23 mouse cellular contexts compared by ENCODE assay signal in the genomic region with DNA sequence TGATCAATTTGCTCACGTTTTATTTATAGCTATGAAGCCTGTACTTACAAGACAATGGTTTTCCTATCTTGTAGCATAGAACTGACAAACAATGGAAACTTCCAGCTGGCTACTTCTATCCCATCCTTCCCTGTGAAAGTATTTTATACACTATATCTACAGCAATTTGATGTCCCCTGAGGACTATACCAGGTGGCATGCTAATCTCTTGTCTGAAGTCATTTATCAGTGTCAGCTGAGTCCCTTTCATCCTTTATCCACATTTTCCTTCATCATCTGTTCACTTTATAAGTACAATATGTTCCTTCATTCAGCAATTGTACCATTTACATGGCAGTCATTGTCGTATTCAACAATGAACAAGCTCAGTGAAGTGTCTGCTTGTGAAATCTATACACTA. TPM values are rescaled to one million over a fixed set of nuclear protein-coding genes. Genes with fewer than 3 reads are reported as not detected.
A peak's percentile ranks its signal among the peaks of the same experiment; 100 is the strongest.
DNase-seq lines count a peak whose midpoint lies in the region; ATAC-seq lines count a peak whose summit lies in the region.
"Had no signal": no experiment of that assay in that cellular context is flagged by ENCODE, and none has a peak within 500 bp of the region (broad histone marks: within the 10 kb centered on the region; RNA-seq: fewer than 3 reads in every experiment).

No protein-coding gene starts in this region.

- intact Hi-C loops in heart, postnatal 14 days (cut with DNase I): loop anchor here (5.0 kb wide), 1 partner anchor 135 kb away; no protein-coding TSS in a partner anchor

- no peak for ATAC-seq in heart, embryonic 16.5 days (replicated peaks; ENCODE audit: extremely low read depth, insufficient read depth, low FRiP score)
- ATAC-seq in midbrain, embryonic 14.5 days (ENCODE audit: low FRiP score, low TSS enrichment): no peak
- peak; percentile 84 for ATAC-seq in hindbrain, embryonic 13.5 days (ENCODE audit: low FRiP score)
- ATAC-seq: forebrain, postnatal 0 days; Patski had no signal

- 48% methylated on average over 2 of the region's 2 CpGs for WGBS in heart, embryonic 16.5 days
- WGBS in midbrain, embryonic 14.5 days: 44% methylated on average over 2 of the region's 2 CpGs
- 68% methylated on average over 2 of the region's 2 CpGs for WGBS in midbrain, embryonic 10.5 days
- 32% methylated on average over 2 of the region's 2 CpGs for WGBS in hindbrain, embryonic 13.5 days

- H3K9me3 ChIP-seq in heart, embryonic 16.5 days (replicated peaks; ENCODE audit: control insufficient read depth, low read length): no peaks in the 10 kb centered on the region
- no peaks in the 10 kb centered on the region for H3K9me3 ChIP-seq in midbrain, embryonic 14.5 days (ENCODE audit: control insufficient read depth, low read length)
- no peaks in the 10 kb centered on the region for H3K9me3 ChIP-seq in midbrain, embryonic 10.5 days (replicated peaks)
- H3K9me3 ChIP-seq in hindbrain, embryonic 13.5 days: no peaks in the 10 kb centered on the region
- H3K9me3 ChIP-seq: embryonic facial prominence, embryonic 12.5 days; G1E; megakaryocyte, embryonic 14.5 days had no signal

- no peaks in the 10 kb centered on the region for H3K36me3 ChIP-seq in heart, embryonic 16.5 days (ENCODE audit: control insufficient read depth, insufficient read depth)
- no peaks in the 10 kb centered on the region for H3K36me3 ChIP-seq in midbrain, embryonic 14.5 days (ENCODE audit: control insufficient read depth, insufficient read depth, low read length)
- H3K36me3 ChIP-seq in midbrain, embryonic 10.5 days: no peaks in the 10 kb centered on the region
- H3K36me3 ChIP-seq in hindbrain, embryonic 13.5 days: no peaks in the 10 kb centered on the region
- H3K36me3 ChIP-seq: embryonic facial prominence, embryonic 12.5 days had no signal

- no peak for DNase-seq in heart, postnatal 14 days
- DNase-seq in midbrain, embryonic 14.5 days: peak; percentile 5
- DNase-seq in midbrain, embryonic 10.5 days (ENCODE audit: low spot score): no peak
- peak; percentile 27 for DNase-seq in mesoderm, embryonic 11.5 days (ENCODE audit: low read depth, low spot score)
- no peak for DNase-seq in yolk sac, embryonic 10.5 days (ENCODE audit: low spot score)
- DNase-seq in right cerebral cortex, postnatal 25 days: no peak
- DNase-seq: B cell, adult 2 months; cerebellum, adult 2 months; forebrain, postnatal 0 days; gastrocnemius, postnatal 25 days; heart, adult 2 months; kidney, adult 8-10 months; kidney, postnatal 10 days; thymus, adult 18-20 months; thymus, postnatal 36 days had no signal

- no peak overlapping the region for H3K4me3 ChIP-seq in heart, embryonic 16.5 days (ENCODE audit: low read length)
- no peak overlapping the region for H3K4me3 ChIP-seq in midbrain, embryonic 14.5 days (replicated peaks; ENCODE audit: low read depth, low read length)
- no peak overlapping the region for H3K4me3 ChIP-seq in midbrain, embryonic 10.5 days
- no peak overlapping the region for H3K4me3 ChIP-seq in hindbrain, embryonic 13.5 days
- H3K4me3 ChIP-seq: embryonic facial prominence, embryonic 12.5 days; heart, adult 2 months; megakaryocyte, embryonic 14.5 days had no signal

- H3K4me2 ChIP-seq in heart, embryonic 16.5 days (ENCODE audit: low read depth, low read length): no peak overlapping the region
- no peak overlapping the region for H3K4me2 ChIP-seq in midbrain, embryonic 14.5 days (ENCODE audit: low read length)
- H3K4me2 ChIP-seq in hindbrain, embryonic 13.5 days: no peak overlapping the region
- H3K4me2 ChIP-seq: embryonic facial prominence, embryonic 12.5 days had no signal

- no peak overlapping the region for H3K9ac ChIP-seq in heart, embryonic 16.5 days (ENCODE audit: low read length)
- no peak overlapping the region for H3K9ac ChIP-seq in midbrain, embryonic 14.5 days (replicated peaks; ENCODE audit: low read length)
- H3K9ac ChIP-seq in hindbrain, embryonic 13.5 days: no peak overlapping the region
- H3K9ac ChIP-seq: embryonic facial prominence, embryonic 12.5 days; forebrain, postnatal 0 days had no signal

- H3K27me3 ChIP-seq in heart, embryonic 16.5 days (ENCODE audit: control insufficient read depth, insufficient read depth, low read length): no peaks in the 10 kb centered on the region
- H3K27me3 ChIP-seq in midbrain, embryonic 14.5 days (ENCODE audit: control insufficient read depth, insufficient read depth, low read length): no peaks in the 10 kb centered on the region
- no peaks in the 10 kb centered on the region for H3K27me3 ChIP-seq in midbrain, embryonic 10.5 days (ENCODE audit: low read depth, poor library complexity, severe bottlenecking)
- peaks cover 5% of the 10 kb centered on the region; the same call in 1 of the 2 replicates for H3K27me3 ChIP-seq in hindbrain, embryonic 13.5 days
- H3K27me3 ChIP-seq: CH12.LX; embryonic facial prominence, embryonic 12.5 days; megakaryocyte, embryonic 14.5 days; Patski had no signal

- H3K27ac ChIP-seq in heart, embryonic 16.5 days (ENCODE audit: low read length): 0 out of 2 replicates have a peak overlapping the region, but pooled peaks have one; percentile 1
- no peak overlapping the region for H3K27ac ChIP-seq in midbrain, embryonic 14.5 days (replicated peaks; ENCODE audit: low read depth, low read length)
- H3K27ac ChIP-seq in midbrain, embryonic 10.5 days (replicated peaks): no peak overlapping the region
- no peak overlapping the region for H3K27ac ChIP-seq in hindbrain, embryonic 13.5 days
- H3K27ac ChIP-seq: embryonic facial prominence, embryonic 12.5 days; heart, adult 2 months had no signal

- peaks cover 15% of the 10 kb centered on the region; the same call in 1 of the 2 replicates for H3K4me1 ChIP-seq in heart, embryonic 16.5 days (ENCODE audit: control insufficient read depth, insufficient read depth, low read length)
- 0 out of 2 replicates have a peak, but pooled peaks cover 4% of the 10 kb centered on the region for H3K4me1 ChIP-seq in midbrain, embryonic 14.5 days (ENCODE audit: control insufficient read depth, insufficient read depth, low read length)
- H3K4me1 ChIP-seq in midbrain, embryonic 10.5 days: peaks cover 12% of the 10 kb centered on the region
- peaks cover 9% of the 10 kb centered on the region; the same call in 1 of the 2 replicates for H3K4me1 ChIP-seq in hindbrain, embryonic 13.5 days (replicated peaks)
- H3K4me1 ChIP-seq: embryonic facial prominence, embryonic 12.5 days had no signal

RNA-seq across cellular contexts. Expression of a gene that starts 17.3 kb away (rescaled TPM):
- 10.4 and 11.2 TPM in 2 replicates for polyA plus RNA-seq in heart, embryonic 16.5 days (2015; fragmentation: Nextera tagmentation; extraction: Ambion mirVana)
- 1 to 10 TPM; 6.6 to 9.1 TPM for total RNA-seq in heart, postnatal 14 days (2021)
- 8.6 and 8.9 TPM in 2 replicates for polyA plus RNA-seq in midbrain, embryonic 14.5 days (2014; fragmentation: Nextera tagmentation; extraction: Ambion mirVana)
- 9.3 and 9.5 TPM in 2 replicates for polyA plus RNA-seq in midbrain, embryonic 10.5 days (2016; fragmentation: Nextera tagmentation; extraction: Ambion mirVana)
- 7.8 and 9.7 TPM in 2 replicates for polyA plus RNA-seq in hindbrain, embryonic 13.5 days (2015; fragmentation: Nextera tagmentation; extraction: Ambion mirVana)

RNA-seq across cellular contexts. Expression of a gene that starts 35.5 kb away (rescaled TPM):
- 0.28 and 0.29 TPM in 2 replicates for polyA plus RNA-seq in heart, embryonic 16.5 days (2015; fragmentation: Nextera tagmentation; extraction: Ambion mirVana)
- total RNA-seq in heart, postnatal 14 days (2021): 1 to 10 TPM; 1.2 TPM
- 0.54 and 0.67 TPM in 2 replicates for polyA plus RNA-seq in midbrain, embryonic 14.5 days (2014; fragmentation: Nextera tagmentation; extraction: Ambion mirVana)
- polyA plus RNA-seq in midbrain, embryonic 10.5 days (2016; fragmentation: Nextera tagmentation; extraction: Ambion mirVana): 0.48 and 0.50 TPM in 2 replicates
- 0.19 and 0.22 TPM in 2 replicates for polyA plus RNA-seq in hindbrain, embryonic 13.5 days (2015; fragmentation: Nextera tagmentation; extraction: Ambion mirVana)
- total RNA-seq: liver, adult 2 months had no signal
- polyA plus RNA-seq: G1E; liver, adult 2 months had no signal

RNA-seq across cellular contexts. Expression of a gene that starts 46.6 kb away (rescaled TPM):
- 820 and 887 TPM in 2 replicates for polyA plus RNA-seq in heart, embryonic 16.5 days (2015; fragmentation: Nextera tagmentation; extraction: Ambion mirVana)
- 100 to 1,000 TPM; 554 to 575 TPM for total RNA-seq in heart, postnatal 14 days (2021)
- 432 and 607 TPM in 2 replicates for polyA plus RNA-seq in midbrain, embryonic 14.5 days (2014; fragmentation: Nextera tagmentation; extraction: Ambion mirVana)
- polyA plus RNA-seq in midbrain, embryonic 10.5 days (2016; fragmentation: Nextera tagmentation; extraction: Ambion mirVana): 1,116 and 1,227 TPM in 2 replicates
- 727 and 758 TPM in 2 replicates for polyA plus RNA-seq in hindbrain, embryonic 13.5 days (2015; fragmentation: Nextera tagmentation; extraction: Ambion mirVana)

Comparison
In these comparisons a context has a peak if more than half of its experiments do, and no peak if none do; other contexts are left out.
1. DNase-seq: peak in midbrain, embryonic 14.5 days (single experiment) and mesoderm, embryonic 11.5 days (single experiment); none in heart, postnatal 14 days (0 of 2), midbrain, embryonic 10.5 days (single experiment), yolk sac, embryonic 10.5 days (single experiment) and right cerebral cortex, postnatal 25 days (single experiment).